Mouse (Mus musculus) inflammation-experienced regulatory T-cells (primary cell): ENCODE results near the gene Psapl1. TPM values are rescaled to one million over a fixed set of nuclear protein-coding genes. Genes with fewer than 3 reads are reported as not detected.

ENCODE experiments used
- polyA plus RNA-seq, 2 experiments: library from polyadenylated mRNA; unstranded; fragments of 100-300 nt; shearing (Covaris generic); gene quantifications; one replicate each; pipeline ENCODE4 v1.2.1; 2017

The Psapl1 gene
- not detected for polyA plus RNA-seq

GRCm38 (mm10) chr5:36203916-36204315, at the start of gene Psapl1:
Gene Psapl1 (plus strand): TSS chr5:36204021.

Other genes starting within 250 kb of the Psapl1 start
- 10 to 100 TPM in 1 of 2 experiments, 1 to 10 TPM in 1; 5.9 to 11.1 TPM for gene Sorcs2, start 194.1 kb downstream of the Psapl1 start, polyA plus RNA-seq